Mouse (Mus musculus): ENCODE measurements around the gene Scrg1.

DNA sequence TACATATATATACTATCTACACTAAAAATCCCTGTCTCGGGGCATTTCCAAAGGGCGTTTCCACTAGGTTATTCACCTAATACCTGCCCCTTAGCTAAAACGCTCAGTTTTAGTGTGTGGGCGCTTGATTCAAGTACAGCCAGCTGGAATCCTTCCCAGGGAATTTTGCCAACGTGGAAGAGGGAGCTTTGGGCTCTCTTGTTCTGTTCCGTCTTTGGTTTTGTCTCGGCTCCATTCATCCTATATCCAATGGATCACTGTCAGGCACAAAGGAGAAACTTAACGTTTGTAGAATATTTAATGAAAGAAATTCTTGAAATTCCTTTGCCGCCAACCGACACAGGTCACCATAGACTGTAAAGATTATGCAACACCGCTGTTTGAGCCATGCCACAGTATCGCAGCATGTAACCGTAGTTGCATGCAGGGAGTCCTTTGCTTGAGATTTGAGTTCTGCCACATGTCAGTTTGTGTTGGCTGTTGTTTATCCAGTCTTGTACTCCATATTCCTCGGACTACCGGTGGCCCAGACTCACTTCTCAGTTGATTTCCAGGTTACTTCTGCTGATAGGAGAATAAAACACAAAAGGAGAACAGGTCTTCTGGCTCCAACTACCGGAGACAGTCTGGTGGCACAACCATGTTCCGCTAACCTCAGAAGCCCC is 43.3 kb downstream of the Scrg1 start:
- TF ChIP-seq CTCF (IDR thresholded peaks at IDR 0.05) (no peak), POLR2A (IDR thresholded peaks at IDR 0.05; ENCODE audit: insufficient read depth, low read depth, low read length) (no peak), EP300 (IDR thresholded peaks at IDR 0.05; ENCODE audit: insufficient read depth, low read depth, low read length) (no peak)
